Mouse (Mus musculus) embryonic facial prominence, embryonic 15.5 days (tissue): ENCODE measurements around the gene Gnptab. TPM values are rescaled to one million over a fixed set of nuclear protein-coding genes. Genes with fewer than 3 reads are reported as not detected.

Source experiments
- ATAC-seq: fragments of 200-750 bp; cut with Nextera tagmentation; 2 replicates; pipeline ENCODE4 v1.8.0; 2017; ENCODE audit warnings: low read depth, moderate TSS enrichment; ENCODE audit not compliant: insufficient number of reproducible peaks, low FRiP score, low TSS enrichment
- H3K27ac ChIP-seq: fragments of 300-500 bp; sonication (generic); replicated peaks from 2 replicates; pipeline ENCODE4 v1.5.1; 2015; ENCODE audit warnings: mild to moderate bottlenecking, inconsistent platforms
- H3K27me3 ChIP-seq: fragments of 300-500 bp; sonication (generic); 2 replicates; pipeline ENCODE4 v1.6.1; 2015; ENCODE audit warnings: inconsistent platforms
- H3K36me3 ChIP-seq: fragments of 300-500 bp; sonication (generic); 2 replicates; pipeline ENCODE4 v1.6.1; 2015; ENCODE audit warnings: mild to moderate bottlenecking, inconsistent platforms
- H3K4me1 ChIP-seq: fragments of 300-500 bp; sonication (generic); 2 replicates; pipeline ENCODE4 v1.6.1; 2015; ENCODE audit warnings: inconsistent platforms
- H3K4me2 ChIP-seq: fragments of 300-500 bp; sonication (generic); replicated peaks from 2 replicates; pipeline ENCODE4 v1.6.1; 2015; ENCODE audit warnings: mild to moderate bottlenecking, inconsistent platforms
- H3K4me3 ChIP-seq: fragments of 300-500 bp; sonication (generic); replicated peaks from 2 replicates; pipeline ENCODE4 v1.5.1; 2015; ENCODE audit warnings: mild to moderate bottlenecking, inconsistent platforms
- H3K9ac ChIP-seq: fragments of 300-500 bp; sonication (generic); 2 replicates; pipeline ENCODE4 v1.6.1; 2015; ENCODE audit warnings: inconsistent platforms
- H3K9me3 ChIP-seq: fragments of 300-500 bp; sonication (generic); replicated peaks from 2 replicates; pipeline ENCODE4 v1.6.1; 2016; ENCODE audit warnings: inconsistent platforms
- WGBS: fragments of 180-500 bp; shearing (Covaris S2); methylation state at CpG from one replicate; pipeline ENCODE4 v1.1.7; 2015; 5-methylcytosine and 5-hydroxymethylcytosine counted together
- polyA plus RNA-seq: library from polyadenylated mRNA; unstranded; fragments of >200 nt; fragmentation: Nextera tagmentation; extraction: Ambion mirVana; gene quantifications from 2 replicates; pipeline ENCODE4 v1.2.1, GENCODE M21; 2015

Gnptab gene
- polyA plus RNA-seq, 1 experiment from 2014 or later, result 11.0 TPM

GRCm38 (mm10) chr10:88412290-88412995 is 33.5 kb downstream of the Gnptab start:
- Histone ChIP-seq H3K27me3 (no peaks in the 10 kb centered on the region), H3K4me1 (no peaks in the 10 kb centered on the region)
- 81% methylated on average over 17 of the region's 17 CpGs for WGBS

GRCm38 (mm10) chr10:88417686-88418085 is 38.8 kb downstream of the Gnptab start:
- peaks cover 22% of the 10 kb centered on the region for H3K36me3 ChIP-seq
- H3K27ac ChIP-seq, result no peak overlapping the region
- H3K9ac ChIP-seq, result no peak overlapping the region
- no peaks in the 10 kb centered on the region for H3K4me1 ChIP-seq
- no peak overlapping the region for H3K4me2 ChIP-seq
- H3K9me3 ChIP-seq, result no peaks in the 10 kb centered on the region
- no peak overlapping the region for H3K4me3 ChIP-seq
- 93% methylated on average over 5 of the region's 5 CpGs for WGBS
- ATAC-seq, result no peak
- no peaks in the 10 kb centered on the region for H3K27me3 ChIP-seq

More at GRCm38 (mm10) chr10:88412290-88412995, 33.5 kb downstream of the Gnptab start:
- H3K9me3 ChIP-seq, result no peaks in the 10 kb centered on the region
- H3K9ac ChIP-seq, result no peak overlapping the region
- H3K4me3 ChIP-seq, result no peak overlapping the region
- H3K36me3 ChIP-seq, result peaks cover 6% of the 10 kb centered on the region; the same call in 1 of the 2 replicates
- H3K4me2 ChIP-seq, result no peak overlapping the region
- ATAC-seq, result no peak
- H3K27ac ChIP-seq, result no peak overlapping the region

- WGBS, result 72% methylated on average over 11 of the region's 11 CpGs
- Histone ChIP-seq H3K27ac (no peak overlapping the region), H3K9ac (no peak overlapping the region), H3K27me3 (no peaks in the 10 kb centered on the region), H3K36me3 (peaks cover 31% of the 10 kb centered on the region), H3K4me1 (no peaks in the 10 kb centered on the region), H3K4me2 (no peak overlapping the region), H3K9me3 (no peaks in the 10 kb centered on the region), H3K4me3 (no peak overlapping the region)
- ATAC-seq, result no peak
Observed at GRCm38 (mm10) chr10:88420141-88420541, 41.2 kb downstream of the Gnptab start.

GRCm38 (mm10) chr10:88420655-88421435 is 41.9 kb downstream of the Gnptab start:
- no peaks in the 10 kb centered on the region for H3K27me3 ChIP-seq
- no peaks in the 10 kb centered on the region for H3K4me1 ChIP-seq
- 91% methylated on average over 19 of the region's 19 CpGs for WGBS
- H3K36me3 ChIP-seq, result peaks cover 24% of the 10 kb centered on the region
- no peak overlapping the region for H3K9ac ChIP-seq
- no peak overlapping the region for H3K4me3 ChIP-seq
- H3K27ac ChIP-seq, result no peak overlapping the region
- no peak for ATAC-seq
- no peak overlapping the region for H3K4me2 ChIP-seq
- no peaks in the 10 kb centered on the region for H3K9me3 ChIP-seq

GRCm38 (mm10) chr10:88426158-88426816 is 47.4 kb downstream of the Gnptab start:
- Histone ChIP-seq H3K36me3 (peaks cover 27% of the 10 kb centered on the region), H3K4me3 (no peak overlapping the region), H3K9me3 (no peaks in the 10 kb centered on the region), H3K27me3 (no peaks in the 10 kb centered on the region), H3K4me2 (no peak overlapping the region), H3K27ac (no peak overlapping the region), H3K4me1 (no peaks in the 10 kb centered on the region), H3K9ac (no peak overlapping the region)
- WGBS, result 91% methylated on average over 2 of the region's 2 CpGs
- ATAC-seq, result no peak

- WGBS, result 52% methylated on average over 5 of the region's 5 CpGs
- no peak overlapping the region for H3K27ac ChIP-seq
- ATAC-seq, result no peak
- H3K9me3 ChIP-seq, result no peaks in the 10 kb centered on the region
- H3K4me2 ChIP-seq, result no peak overlapping the region
- no peaks in the 10 kb centered on the region for H3K27me3 ChIP-seq
- H3K9ac ChIP-seq, result no peak overlapping the region
- no peaks in the 10 kb centered on the region for H3K4me1 ChIP-seq
- H3K4me3 ChIP-seq, result no peak overlapping the region
- H3K36me3 ChIP-seq, result peaks cover 27% of the 10 kb centered on the region
Observed at GRCm38 (mm10) chr10:88426896-88427295, 48.0 kb downstream of the Gnptab start.

- WGBS, result 84% methylated on average over 6 of the region's 6 CpGs
- Histone ChIP-seq H3K27me3 (no peaks in the 10 kb centered on the region), H3K4me2 (no peak overlapping the region), H3K4me1 (no peaks in the 10 kb centered on the region), H3K9ac (no peak overlapping the region), H3K36me3 (peaks cover 26% of the 10 kb centered on the region; the same call in 1 of the 2 replicates), H3K9me3 (no peaks in the 10 kb centered on the region), H3K4me3 (no peak overlapping the region), H3K27ac (no peak overlapping the region)
- no peak for ATAC-seq
Observed at GRCm38 (mm10) chr10:88427998-88428397, 49.1 kb downstream of the Gnptab start.

- 83% methylated on average over 6 of the region's 6 CpGs for WGBS
- H3K27me3 ChIP-seq, result no peaks in the 10 kb centered on the region
- no peak overlapping the region for H3K4me3 ChIP-seq
- H3K36me3 ChIP-seq, result peaks cover 37% of the 10 kb centered on the region
- H3K4me1 ChIP-seq, result no peaks in the 10 kb centered on the region
- ATAC-seq, result no peak
- H3K9me3 ChIP-seq, result no peaks in the 10 kb centered on the region
- no peak overlapping the region for H3K9ac ChIP-seq
- H3K27ac ChIP-seq, result no peak overlapping the region
- no peak overlapping the region for H3K4me2 ChIP-seq
Observed at GRCm38 (mm10) chr10:88441224-88441623, 62.3 kb downstream of the Gnptab start.

- Histone ChIP-seq H3K9me3 (no peaks in the 10 kb centered on the region), H3K4me1 (no peaks in the 10 kb centered on the region), H3K27me3 (no peaks in the 10 kb centered on the region), H3K36me3 (no peaks in the 10 kb centered on the region), H3K27ac (no peak overlapping the region), H3K4me3 (no peak overlapping the region), H3K9ac (no peak overlapping the region), H3K4me2 (no peak overlapping the region)
- WGBS, result 75% methylated on average over 2 of the region's 2 CpGs
- ATAC-seq, result no peak
Observed at GRCm38 (mm10) chr10:88451221-88451620, 72.3 kb downstream of the Gnptab start.

- Histone ChIP-seq H3K4me2 (no peak overlapping the region), H3K9ac (no peak overlapping the region), H3K27me3 (no peaks in the 10 kb centered on the region), H3K36me3 (no peaks in the 10 kb centered on the region), H3K4me1 (no peaks in the 10 kb centered on the region), H3K27ac (no peak overlapping the region), H3K9me3 (no peaks in the 10 kb centered on the region), H3K4me3 (no peak overlapping the region)
- no peak for ATAC-seq
- 83% methylated on average over 6 of the region's 6 CpGs for WGBS
Observed at GRCm38 (mm10) chr10:88451990-88452389, 73.1 kb downstream of the Gnptab start.

- WGBS, result 40% methylated on average over 6 of the region's 6 CpGs
- H3K27ac ChIP-seq, result no peak overlapping the region
- no peaks in the 10 kb centered on the region for H3K4me1 ChIP-seq
- no peaks in the 10 kb centered on the region for H3K9me3 ChIP-seq
- no peak overlapping the region for H3K4me2 ChIP-seq
- H3K27me3 ChIP-seq, result no peaks in the 10 kb centered on the region
- H3K36me3 ChIP-seq, result no peaks in the 10 kb centered on the region
- H3K4me3 ChIP-seq, result no peak overlapping the region
- no peak for ATAC-seq
- no peak overlapping the region for H3K9ac ChIP-seq
Observed at GRCm38 (mm10) chr10:88457816-88458215, 78.9 kb downstream of the Gnptab start.
